Mouse (Mus musculus): Measurements from ENCODE around the gene Sertad4.

Sertad4 gene

GRCm38 (mm10) chr1:192852047-192852446, 3.5 kb downstream of the Sertad4 start:
- DNase-seq (ENCODE audit: low read depth in 2 of 2, low spot score in 2 of 2) = no peak

GRCm38 (mm10) chr1:192851640-192852039, 3.9 kb downstream of the Sertad4 start:
- no peak for DNase-seq (ENCODE audit: low read depth in 2 of 2, low spot score in 2 of 2)

GRCm38 (mm10) chr1:192851126-192851525, 4.4 kb downstream of the Sertad4 start:
- DNase-seq (ENCODE audit: low read depth in 2 of 2, low spot score in 2 of 2) = no peak

- no peak for DNase-seq (ENCODE audit: low read depth in 2 of 2, low spot score in 2 of 2)
Observed at GRCm38 (mm10) chr1:192849616-192850015, 5.9 kb downstream of the Sertad4 start.

GRCm38 (mm10) chr1:192847254-192847653, 8.3 kb downstream of the Sertad4 start:
- DNase-seq (ENCODE audit: low read depth in 2 of 2, low spot score in 2 of 2) = no peak

GRCm38 (mm10) chr1:192841094-192841813, 14.3 kb downstream of the Sertad4 start:
- no peak for DNase-seq (ENCODE audit: low read depth in 2 of 2, low spot score in 2 of 2)

- DNase-seq (ENCODE audit: low read depth in 2 of 2, low spot score in 2 of 2) = no peak
Observed at GRCm38 (mm10) chr1:192840655-192841054, 14.9 kb downstream of the Sertad4 start.

- no peak for DNase-seq (ENCODE audit: low read depth in 2 of 2, low spot score in 2 of 2)
Observed at GRCm38 (mm10) chr1:192835211-192835681, 20.3 kb downstream of the Sertad4 start.

GRCm38 (mm10) chr1:192834361-192835210, 21.0 kb downstream of the Sertad4 start:
- DNase-seq (ENCODE audit: low read depth in 2 of 2, low spot score in 2 of 2) = no peak

GRCm38 (mm10) chr1:192833586-192833985, 22.0 kb downstream of the Sertad4 start:
- DNase-seq (ENCODE audit: low read depth in 2 of 2, low spot score in 2 of 2) = no peak

- DNase-seq (ENCODE audit: low read depth in 2 of 2, low spot score in 2 of 2) = no peak
Observed at GRCm38 (mm10) chr1:192833097-192833496, 22.5 kb downstream of the Sertad4 start.

- no peak for DNase-seq (ENCODE audit: low read depth in 2 of 2, low spot score in 2 of 2)
Observed at GRCm38 (mm10) chr1:192832338-192832737, 23.2 kb downstream of the Sertad4 start.

GRCm38 (mm10) chr1:192830444-192830843, 25.1 kb downstream of the Sertad4 start:
- no peak for DNase-seq (ENCODE audit: low read depth in 2 of 2, low spot score in 2 of 2)

GRCm38 (mm10) chr1:192828928-192829327, 26.6 kb downstream of the Sertad4 start:
- DNase-seq (ENCODE audit: low read depth in 2 of 2, low spot score in 2 of 2) = no peak

GRCm38 (mm10) chr1:192827955-192828354, 27.6 kb downstream of the Sertad4 start:
- no peak for DNase-seq (ENCODE audit: low read depth in 2 of 2, low spot score in 2 of 2)

GRCm38 (mm10) chr1:192825746-192826145, 29.8 kb downstream of the Sertad4 start:
- no peak for DNase-seq (ENCODE audit: low read depth in 2 of 2, low spot score in 2 of 2)

GRCm38 (mm10) chr1:192822652-192823525, 32.7 kb downstream of the Sertad4 start:
- no peak for DNase-seq (ENCODE audit: low read depth in 2 of 2, low spot score in 2 of 2)

- DNase-seq (ENCODE audit: low read depth in 2 of 2, low spot score in 2 of 2) = no peak
Observed at GRCm38 (mm10) chr1:192822309-192822651, 33.3 kb downstream of the Sertad4 start.

- no peak for DNase-seq (ENCODE audit: low read depth in 2 of 2, low spot score in 2 of 2)
Observed at GRCm38 (mm10) chr1:192818334-192818733, 37.2 kb downstream of the Sertad4 start.

GRCm38 (mm10) chr1:192815789-192816188, 39.8 kb downstream of the Sertad4 start:
- no peak for DNase-seq (ENCODE audit: low read depth in 2 of 2, low spot score in 2 of 2)

GRCm38 (mm10) chr1:192814700-192815099, 40.9 kb downstream of the Sertad4 start:
- DNase-seq (ENCODE audit: low read depth in 2 of 2, low spot score in 2 of 2) = no peak

Measured in CD8-positive naive resting alpha-beta T cell, adult 2 months (primary cell).